ENCODE assay signal across 7 mouse cellular contexts in genomic region chr4:33248915-33249314, GRCm38 (mm10). TPM values are rescaled to one million over a fixed set of nuclear protein-coding genes. Genes with fewer than 3 reads are reported as not detected.
DNase-seq lines count a peak whose midpoint lies in the region; ATAC-seq lines count a peak whose summit lies in the region.

No protein-coding gene starts in this region.

- H3K36me3 ChIP-seq in lung, embryonic 16.5 days (ENCODE audit: control insufficient read depth, insufficient read depth, low read length): peaks cover 17% of the 10 kb centered on the region
- H3K36me3 ChIP-seq in embryonic facial prominence, embryonic 11.5 days (replicated peaks; ENCODE audit: control insufficient read depth, insufficient read depth, low read depth, low read length): no peaks in the 10 kb centered on the region; the same call in 1 of the 2 replicates
- H3K36me3 ChIP-seq in intestine, embryonic 14.5 days (ENCODE audit: control insufficient read depth, insufficient read depth, low read length): peaks cover 23% of the 10 kb centered on the region
- peaks cover 25% of the 10 kb centered on the region for H3K36me3 ChIP-seq in midbrain, embryonic 10.5 days

- ATAC-seq in lung, embryonic 16.5 days (ENCODE audit: low read depth): no peak
- ATAC-seq in embryonic facial prominence, embryonic 11.5 days (replicated peaks; ENCODE audit: insufficient number of reproducible peaks, low FRiP score, low TSS enrichment, low read depth): no peak
- no peak for ATAC-seq in intestine, embryonic 14.5 days (replicated peaks; ENCODE audit: low FRiP score, low TSS enrichment, low read depth)
- no peak for ATAC-seq in frontal cortex, adult (ENCODE audit: low TSS enrichment)

- H3K27ac ChIP-seq in lung, embryonic 16.5 days (ENCODE audit: low read length): peak overlapping the region; percentile 95
- peak overlapping the region; percentile 99 for H3K27ac ChIP-seq in embryonic facial prominence, embryonic 11.5 days (replicated peaks; ENCODE audit: low read depth, low read length)
- peak overlapping the region; percentile 100 for H3K27ac ChIP-seq in intestine, embryonic 14.5 days (ENCODE audit: low read depth)
- H3K27ac ChIP-seq in midbrain, embryonic 10.5 days (replicated peaks): peak overlapping the region; percentile 100

- no peaks in the 10 kb centered on the region for H3K9me3 ChIP-seq in lung, embryonic 16.5 days (ENCODE audit: control insufficient read depth, low read length)
- H3K9me3 ChIP-seq in embryonic facial prominence, embryonic 11.5 days (replicated peaks; ENCODE audit: control insufficient read depth, low read length): no peaks in the 10 kb centered on the region
- no peaks in the 10 kb centered on the region for H3K9me3 ChIP-seq in intestine, embryonic 14.5 days (ENCODE audit: control insufficient read depth, low read length)
- H3K9me3 ChIP-seq in midbrain, embryonic 10.5 days (replicated peaks): no peaks in the 10 kb centered on the region

- peak overlapping the region; percentile 59 for H3K9ac ChIP-seq in lung, embryonic 16.5 days (ENCODE audit: low read length)
- peak overlapping the region; percentile 97 for H3K9ac ChIP-seq in embryonic facial prominence, embryonic 11.5 days (replicated peaks; ENCODE audit: low read length)
- peak overlapping the region; percentile 98 for H3K9ac ChIP-seq in intestine, embryonic 14.5 days (ENCODE audit: low read length)

- no peak for DNase-seq in lung, adult 18-20 months
- DNase-seq in embryonic facial prominence, embryonic 11.5 days (ENCODE audit: low spot score): peak; percentile 67
- DNase-seq in intestine, embryonic 14.5 days (ENCODE audit: low spot score): no peak
- no peak for DNase-seq in midbrain, embryonic 10.5 days (ENCODE audit: low spot score)
- no peak for DNase-seq in layer of hippocampus, adult 9-11 months

- 1% methylated on average over 4 of the region's 4 CpGs for WGBS in lung, embryonic 16.5 days
- 4% methylated on average over 4 of the region's 4 CpGs for WGBS in embryonic facial prominence, embryonic 11.5 days
- under 1% methylated on average over 4 of the region's 4 CpGs for WGBS in intestine, embryonic 14.5 days
- WGBS in midbrain, embryonic 10.5 days: 6% methylated on average over 4 of the region's 4 CpGs

- H3K4me2 ChIP-seq in lung, embryonic 16.5 days (ENCODE audit: low read depth, low read length): peak overlapping the region; percentile 58
- H3K4me2 ChIP-seq in embryonic facial prominence, embryonic 11.5 days (ENCODE audit: low read depth, low read length): peak overlapping the region; percentile 36
- H3K4me2 ChIP-seq in intestine, embryonic 14.5 days (ENCODE audit: low read length): peak overlapping the region; percentile 46

- H3K4me3 ChIP-seq in lung, embryonic 16.5 days (ENCODE audit: low read length): peak overlapping the region; percentile 95
- peak overlapping the region; percentile 98 for H3K4me3 ChIP-seq in embryonic facial prominence, embryonic 11.5 days (ENCODE audit: low read depth, low read length)
- H3K4me3 ChIP-seq in intestine, embryonic 14.5 days (ENCODE audit: low read depth, low read length): peak overlapping the region; percentile 73
- H3K4me3 ChIP-seq in midbrain, embryonic 10.5 days: peak overlapping the region; percentile 99

- no peaks in the 10 kb centered on the region for H3K27me3 ChIP-seq in lung, embryonic 16.5 days (ENCODE audit: control insufficient read depth, insufficient read depth, low read depth, low read length)
- no peaks in the 10 kb centered on the region for H3K27me3 ChIP-seq in embryonic facial prominence, embryonic 11.5 days (ENCODE audit: control insufficient read depth, insufficient read depth, low read length)
- H3K27me3 ChIP-seq in intestine, embryonic 14.5 days (replicated peaks; ENCODE audit: control insufficient read depth, insufficient read depth, low read length): no peaks in the 10 kb centered on the region
- no peaks in the 10 kb centered on the region for H3K27me3 ChIP-seq in midbrain, embryonic 10.5 days (ENCODE audit: low read depth, poor library complexity, severe bottlenecking)

- H3K4me1 ChIP-seq in lung, embryonic 16.5 days (replicated peaks; ENCODE audit: control insufficient read depth, insufficient read depth, low read length): peaks cover 14% of the 10 kb centered on the region
- H3K4me1 ChIP-seq in embryonic facial prominence, embryonic 11.5 days (ENCODE audit: control insufficient read depth, insufficient read depth, low read length): no peaks in the 10 kb centered on the region
- 0 out of 2 replicates have a peak, but pooled peaks cover 8% of the 10 kb centered on the region for H3K4me1 ChIP-seq in intestine, embryonic 14.5 days (replicated peaks; ENCODE audit: control insufficient read depth, insufficient read depth, low read length)
- H3K4me1 ChIP-seq in midbrain, embryonic 10.5 days: peaks cover 24% of the 10 kb centered on the region

RNA-seq across cellular contexts. Expression of gene Srsf12, which starts 40.1 kb away (rescaled TPM):
- 3.2 and 3.4 TPM in 2 replicates for polyA plus RNA-seq in lung, embryonic 16.5 days (2015; fragmentation: Nextera tagmentation; extraction: Ambion mirVana)
- 8.5 and 10.8 TPM in 2 replicates for polyA plus RNA-seq in embryonic facial prominence, embryonic 11.5 days (2014; fragmentation: Nextera tagmentation; extraction: Ambion mirVana)
- polyA plus RNA-seq in intestine, embryonic 14.5 days (2014; fragmentation: Nextera tagmentation; extraction: Ambion mirVana): 9.5 and 9.8 TPM in 2 replicates
- polyA plus RNA-seq in midbrain, embryonic 10.5 days (2016; fragmentation: Nextera tagmentation; extraction: Ambion mirVana): 4.7 and 6.5 TPM in 2 replicates

RNA-seq across cellular contexts. Expression of gene Pnrc1, which starts 41.0 kb away (rescaled TPM):
- 108 and 118 TPM in 2 replicates for polyA plus RNA-seq in lung, embryonic 16.5 days (2015; fragmentation: Nextera tagmentation; extraction: Ambion mirVana)
- 115 TPM in 2 replicates for polyA plus RNA-seq in embryonic facial prominence, embryonic 11.5 days (2014; fragmentation: Nextera tagmentation; extraction: Ambion mirVana)
- polyA plus RNA-seq in intestine, embryonic 14.5 days (2014; fragmentation: Nextera tagmentation; extraction: Ambion mirVana): 88.7 and 91.1 TPM in 2 replicates
- polyA plus RNA-seq in midbrain, embryonic 10.5 days (2016; fragmentation: Nextera tagmentation; extraction: Ambion mirVana): 70.6 and 74.5 TPM in 2 replicates

RNA-seq across cellular contexts. Expression of gene Pm20d2, which starts 59.4 kb away (rescaled TPM):
- 1.2 and 1.3 TPM in 2 replicates for polyA plus RNA-seq in lung, embryonic 16.5 days (2015; fragmentation: Nextera tagmentation; extraction: Ambion mirVana)
- 0.48 and 1.1 TPM in 2 replicates for polyA plus RNA-seq in embryonic facial prominence, embryonic 11.5 days (2014; fragmentation: Nextera tagmentation; extraction: Ambion mirVana)
- 1.2 TPM in 2 replicates for polyA plus RNA-seq in intestine, embryonic 14.5 days (2014; fragmentation: Nextera tagmentation; extraction: Ambion mirVana)
- polyA plus RNA-seq in midbrain, embryonic 10.5 days (2016; fragmentation: Nextera tagmentation; extraction: Ambion mirVana): 1.1 TPM in 2 replicates
